Mouse (Mus musculus) 3134 (cell line): ENCODE measurements around the gene Flywch2.

ENCODE experiments used
- DNase-seq: peaks from one replicate; pipeline ENCODE4 v3.0.0-alpha.2; 2011; ENCODE audit warnings: low spot score; ENCODE audit not compliant: insufficient read length; ENCODE audit errors: extremely low read depth

Gene Flywch2

GRCm38 (mm10) chr17:23785561-23786471 is at the start of gene Flywch2:
TSS of gene Flywch2 (minus strand) at chr17:23786081.
- DNase-seq = no peak

GRCm38 (mm10) chr17:23831201-23831600 is 45.3 kb upstream of the Flywch2 start:
- DNase-seq = no peak

GRCm38 (mm10) chr17:23829064-23829619 is 43.3 kb upstream of the Flywch2 start, which contains the start of gene Elob:
TSS of gene Elob (minus strand) at chr17:23829136.
- DNase-seq = peak; percentile 82

DNA sequence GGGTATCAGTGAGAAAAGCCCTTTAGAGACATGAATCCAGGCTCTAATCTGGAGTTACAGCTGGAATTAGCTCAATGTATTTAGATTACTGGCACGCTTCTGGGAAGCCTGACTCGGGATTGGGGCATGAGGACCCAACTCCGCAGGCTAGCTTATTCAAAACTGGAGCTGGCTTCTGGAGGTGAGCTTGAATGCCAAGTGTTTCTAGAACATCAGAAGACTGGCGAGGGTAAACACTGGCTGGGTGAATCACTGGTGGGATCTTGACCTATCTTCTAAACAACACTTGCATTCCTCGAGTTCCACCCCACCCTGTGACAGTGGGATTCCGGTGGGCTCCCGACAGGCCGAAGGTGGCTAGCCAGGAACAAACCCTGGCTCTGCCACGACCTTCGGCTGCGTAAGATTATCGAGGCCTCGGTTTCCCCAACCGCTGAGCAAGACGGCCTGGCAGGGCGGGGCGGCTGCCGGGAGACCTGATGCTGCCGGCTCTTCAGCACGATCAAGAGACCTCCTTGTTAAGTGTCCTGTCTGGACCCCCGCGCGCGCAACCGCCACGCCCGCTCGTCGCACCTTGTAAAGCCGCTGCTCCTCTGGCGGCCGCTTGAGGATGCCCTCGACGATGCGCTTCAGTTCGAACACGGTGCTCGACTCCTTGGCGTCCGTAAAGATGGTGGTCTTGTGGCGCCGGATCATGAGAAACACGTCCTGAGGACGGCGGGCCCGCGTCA is 42.6 kb upstream of the Flywch2 start:
- DNase-seq = peak; percentile 78

GRCm38 (mm10) chr17:23825591-23825990 is 39.7 kb upstream of the Flywch2 start:
- no peak for DNase-seq

DNA sequence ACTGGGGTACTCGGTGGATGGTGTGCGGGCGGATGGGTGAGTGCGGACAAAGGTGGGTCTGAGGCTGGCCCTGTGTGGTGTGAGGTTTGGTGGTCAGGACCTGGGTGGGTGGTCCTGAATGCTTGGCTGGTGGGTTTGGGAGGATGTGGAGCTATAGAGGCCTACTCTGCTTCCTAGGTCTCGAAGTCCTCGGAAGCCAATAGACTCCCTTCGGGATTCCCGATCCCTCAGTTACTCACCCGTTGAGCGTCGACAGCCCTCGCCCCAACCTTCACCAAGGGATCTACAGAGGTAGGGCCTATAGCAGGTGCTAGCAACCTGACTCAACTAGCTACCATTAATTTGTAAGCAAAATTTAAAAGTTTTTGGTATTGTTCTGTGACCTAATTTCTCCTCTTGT is 37.7 kb upstream of the Flywch2 start:
- no peak for DNase-seq

- no peak for DNase-seq
These were observed 37.1 kb upstream of the Flywch2 start for GRCm38 (mm10) chr17:23823018-23823417.

- DNase-seq = no peak
These were observed 36.2 kb upstream of the Flywch2 start for GRCm38 (mm10) chr17:23822094-23822493.

- no peak for DNase-seq
These were observed 34.9 kb upstream of the Flywch2 start for GRCm38 (mm10) chr17:23820731-23821130.

GRCm38 (mm10) chr17:23819235-23819634 is 33.4 kb upstream of the Flywch2 start:
- no peak for DNase-seq

DNA sequence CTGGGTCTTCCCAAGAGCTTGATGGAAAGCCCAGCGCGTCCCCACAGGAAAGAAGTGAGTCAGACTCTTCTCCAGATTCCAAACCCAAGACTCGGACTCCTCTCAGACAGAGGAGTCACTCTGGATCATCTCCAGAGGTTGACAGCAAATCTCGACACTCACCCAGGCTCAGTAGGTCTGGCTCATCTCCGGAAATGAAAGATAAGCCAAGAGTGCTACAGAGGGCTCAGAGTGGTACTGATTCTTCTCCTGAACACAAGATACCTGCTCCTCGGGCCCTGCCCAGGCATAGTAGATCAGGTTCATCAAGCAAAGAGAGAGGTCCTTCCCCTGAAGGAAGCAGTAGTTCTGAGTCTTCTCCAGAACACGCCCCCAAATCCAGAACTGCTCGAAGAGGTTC is 32.7 kb upstream of the Flywch2 start:
- no peak for DNase-seq

DNA sequence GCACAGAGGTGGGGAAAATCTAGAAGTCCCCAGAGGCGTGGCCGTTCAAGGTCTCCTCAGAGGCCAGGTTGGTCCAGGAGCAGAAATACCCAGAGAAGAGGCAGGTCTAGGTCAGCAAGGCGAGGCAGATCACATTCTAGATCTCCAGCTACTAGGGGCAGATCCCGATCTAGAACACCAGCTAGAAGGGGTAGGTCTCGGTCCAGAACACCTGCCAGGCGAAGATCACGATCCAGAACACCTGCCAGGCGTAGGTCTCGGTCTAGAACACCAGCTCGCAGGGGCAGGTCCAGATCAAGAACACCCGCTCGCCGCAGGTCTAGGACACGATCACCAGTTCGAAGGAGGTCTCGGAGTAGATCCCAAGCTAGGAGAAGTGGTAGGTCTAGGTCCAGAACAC is 29.8 kb upstream of the Flywch2 start:
- peak; percentile 30 for DNase-seq

GRCm38 (mm10) chr17:23807918-23808317 is 22.0 kb upstream of the Flywch2 start:
- DNase-seq = no peak

DNA sequence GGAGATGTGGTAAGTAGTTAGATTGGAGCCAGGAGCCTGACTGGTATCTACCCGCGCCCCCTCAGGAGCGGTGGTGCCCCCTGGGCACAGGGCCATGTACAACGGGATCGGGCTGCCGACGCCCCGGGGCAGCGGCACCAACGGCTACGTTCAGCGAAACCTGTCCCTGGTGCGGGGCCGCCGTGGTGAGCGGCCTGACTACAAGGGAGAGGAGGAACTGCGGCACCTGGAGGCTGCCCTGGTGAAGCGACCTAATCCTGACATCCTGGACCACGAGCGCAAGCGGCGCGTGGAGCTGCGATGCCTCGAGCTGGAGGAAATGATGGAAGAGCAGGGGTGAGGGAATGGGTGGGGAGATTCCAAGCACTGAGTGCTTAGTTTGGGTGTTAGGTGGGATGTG is 21.0 kb upstream of the Flywch2 start:
- DNase-seq = peak; percentile 36

DNA sequence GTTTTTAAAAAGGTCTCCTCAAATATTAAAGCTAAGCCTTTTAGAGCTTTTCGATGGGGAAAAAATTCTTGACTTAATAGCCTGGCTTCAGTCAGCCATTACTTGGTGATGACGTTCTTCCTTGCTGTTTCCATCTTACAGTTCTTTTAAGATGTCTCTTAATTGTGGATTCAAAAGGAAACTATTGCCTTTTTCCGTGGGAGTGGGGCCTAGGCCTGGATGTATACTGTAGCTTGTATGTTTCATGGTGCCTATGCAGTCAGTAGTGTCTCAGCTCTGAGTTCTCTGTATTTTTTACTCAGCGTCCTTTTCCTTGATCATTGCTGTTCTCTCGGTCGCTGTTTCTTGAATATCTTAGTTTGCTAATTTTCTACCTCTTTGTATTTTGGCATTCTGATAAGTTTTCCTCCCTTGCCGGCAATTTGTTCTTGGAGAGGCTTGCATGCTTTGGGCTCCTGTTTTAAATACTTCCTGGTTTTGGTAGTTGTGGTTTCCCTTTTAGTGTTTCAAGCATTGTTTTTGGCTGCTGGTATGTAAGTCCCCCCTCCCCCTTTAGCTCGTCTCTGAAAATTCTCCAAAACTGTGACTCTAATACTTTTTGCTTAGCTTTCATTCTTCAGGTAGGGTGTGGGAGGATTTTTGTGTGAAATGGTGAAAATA is 18.7 kb upstream of the Flywch2 start:
- no peak for DNase-seq

- DNase-seq = peak; percentile 88
These were observed 17.6 kb upstream of the Flywch2 start for GRCm38 (mm10) chr17:23803366-23804041.

DNA sequence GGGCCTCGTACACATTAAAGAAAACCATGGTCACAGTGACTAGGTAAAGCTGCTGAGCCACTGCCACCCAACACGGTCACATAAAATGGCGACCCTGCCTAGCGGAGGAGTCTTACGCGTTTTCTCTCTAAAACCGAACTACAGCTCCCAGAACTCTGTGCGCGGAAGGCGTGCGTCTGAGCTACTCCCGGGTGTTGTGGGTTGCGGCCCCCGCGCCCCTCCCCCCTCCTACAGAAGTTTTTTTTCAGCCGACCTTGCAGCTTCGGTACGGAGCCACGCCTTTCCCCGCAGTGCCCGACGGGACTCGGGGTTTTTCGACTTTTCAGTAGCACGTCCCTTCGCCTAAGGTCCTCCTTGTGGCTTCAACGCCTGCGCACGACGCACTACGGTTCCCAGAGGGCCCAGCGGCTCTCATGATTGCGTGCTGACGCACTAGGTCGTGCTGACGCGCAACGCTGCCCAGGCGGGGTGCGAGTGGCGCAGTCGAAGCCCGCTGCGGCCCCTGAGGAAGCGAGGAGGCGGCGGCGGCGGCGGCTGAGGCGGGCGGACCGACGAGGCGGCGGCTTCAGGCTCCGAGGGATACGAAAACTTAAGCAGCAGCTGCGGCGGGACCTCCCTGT is 17.0 kb upstream of the Flywch2 start:
- DNase-seq = peak; percentile 99

DNA sequence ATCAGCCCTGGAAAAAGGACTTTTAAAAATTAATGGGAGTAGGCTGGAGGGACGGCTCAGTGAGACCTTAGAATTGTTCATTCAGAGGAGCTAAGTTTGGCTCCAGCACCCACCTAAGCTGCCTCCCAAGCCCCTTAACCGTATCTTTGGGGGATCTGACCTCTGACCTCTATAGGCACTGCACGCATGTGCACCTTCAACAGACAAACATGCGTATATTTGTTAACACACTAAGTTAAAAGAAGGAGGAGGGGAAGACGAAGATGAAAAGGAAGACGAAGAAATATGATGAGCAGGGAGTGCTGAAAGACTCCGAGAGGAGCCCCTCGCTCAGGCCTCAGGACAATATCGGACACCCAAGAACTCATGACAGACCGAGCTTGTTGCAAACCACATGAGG is 15.7 kb upstream of the Flywch2 start:
- DNase-seq = no peak

DNA sequence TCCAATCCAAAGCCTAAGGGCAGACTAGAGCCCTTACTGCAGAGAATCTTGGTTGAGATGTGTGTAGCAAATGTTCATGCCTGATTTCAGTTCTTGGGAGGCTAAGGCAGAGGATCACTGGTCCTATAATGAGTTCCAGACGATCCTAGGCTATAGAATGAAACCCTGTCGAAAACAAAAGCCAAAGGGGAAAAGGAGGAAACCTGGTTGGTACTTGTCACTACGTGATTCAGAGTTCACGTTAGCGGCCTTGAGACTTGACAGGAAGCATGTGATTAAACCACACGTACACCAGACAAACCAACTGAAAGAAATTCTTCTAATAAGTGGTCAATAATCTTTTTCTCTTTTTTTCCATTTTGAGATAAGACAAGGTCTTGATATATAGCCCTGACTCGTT is 11.4 kb upstream of the Flywch2 start:
- DNase-seq = no peak

- no peak for DNase-seq
These were observed 9.4 kb upstream of the Flywch2 start for GRCm38 (mm10) chr17:23795323-23795722.
